Mouse (Mus musculus): ENCODE measurements at regions not wholly inside any gene's neighbourhood (a gene's known extent, or its start where the extent isn't known, plus 50 kb on each side); places are given as distances from the start of the nearest gene placed in this dataset.

GRCm38 (mm10) chr14:45850588-45850987 is 192.6 kb upstream of the Ddhd1 start:
- TF ChIP-seq POLR2A (IDR thresholded peaks at IDR 0.05; ENCODE audit: extremely low read depth, insufficient read depth, low read length) (no peak), CTCF (IDR thresholded peaks at IDR 0.05; ENCODE audit: low read depth, low read length) (no peak)
